Mouse (Mus musculus): ENCODE results near the gene 0610010K14Rik.

GRCm38 (mm10) chr11:70227126-70227525 lies 10.6 kb downstream of the 0610010K14Rik start:
- TF ChIP-seq POLR2A (IDR thresholded peaks at IDR 0.05; ENCODE audit: control insufficient read depth, extremely low read depth, insufficient read depth, low read length, poor library complexity) = no peak
- no peak for TF ChIP-seq CTCF (IDR thresholded peaks at IDR 0.05; ENCODE audit: borderline replicate concordance, control insufficient read depth, extremely low read depth, insufficient read depth, low read length, poor library complexity)

All from thymus, adult 2 months (tissue).